Mouse (Mus musculus) midbrain, embryonic 16.5 days (tissue): ENCODE measurements around the gene Mkrn2os. TPM values are rescaled to one million over a fixed set of nuclear protein-coding genes. Genes with fewer than 3 reads are reported as not detected.

Experiments
- ATAC-seq: fragments of 200-750 bp; cut with Nextera tagmentation; 2 replicates; pipeline ENCODE4 v1.8.0; 2017; ENCODE audit warnings: moderate TSS enrichment
- H3K27ac ChIP-seq: fragments of 300-500 bp; sonication (generic); 2 replicates; pipeline ENCODE4 v1.5.1; 2014; ENCODE audit warnings: mild to moderate bottlenecking, low read length, mixed read lengths
- H3K27me3 ChIP-seq: fragments of 300-500 bp; sonication (generic); 2 replicates; pipeline ENCODE4 v1.6.1; 2014; ENCODE audit warnings: low read depth, low read length, mixed read lengths; ENCODE audit not compliant: control insufficient read depth, insufficient read depth
- H3K36me3 ChIP-seq: fragments of 300-500 bp; sonication (generic); 2 replicates; pipeline ENCODE4 v1.6.1; 2014; ENCODE audit warnings: mild to moderate bottlenecking, low read length, moderate library complexity, mixed read lengths; ENCODE audit not compliant: control insufficient read depth, insufficient read depth
- H3K4me1 ChIP-seq: fragments of 300-500 bp; sonication (generic); 2 replicates; pipeline ENCODE4 v1.6.1; 2014; ENCODE audit warnings: mild to moderate bottlenecking, low read length, mixed read lengths; ENCODE audit not compliant: control insufficient read depth, insufficient read depth
- H3K4me2 ChIP-seq: fragments of 300-500 bp; sonication (generic); 2 replicates; pipeline ENCODE4 v1.6.1; 2014; ENCODE audit warnings: mild to moderate bottlenecking, low read length, mixed read lengths
- H3K4me3 ChIP-seq: fragments of 300-500 bp; sonication (generic); 2 replicates; pipeline ENCODE4 v1.5.1; 2014; ENCODE audit warnings: low read depth, mild to moderate bottlenecking, low read length, moderate library complexity, mixed read lengths
- H3K9ac ChIP-seq: fragments of 300-500 bp; sonication (generic); 2 replicates; pipeline ENCODE4 v1.6.1; 2014; ENCODE audit warnings: low read depth, low read length, mixed read lengths
- H3K9me3 ChIP-seq: fragments of 300-500 bp; sonication (generic); replicated peaks from 2 replicates; pipeline ENCODE4 v1.6.1; 2014; ENCODE audit warnings: mild to moderate bottlenecking, low read length, mixed read lengths; ENCODE audit not compliant: control insufficient read depth, poor library complexity, severe bottlenecking
- WGBS: fragments of 180-500 bp; shearing (Covaris S2); extraction: QIAGEN DNeasy Blood & Tissue Kit; methylation state at CpG from one replicate; pipeline ENCODE4 v1.1.7; 2014; 5-methylcytosine and 5-hydroxymethylcytosine counted together
- polyA plus RNA-seq: library from polyadenylated mRNA; unstranded; fragments of >200 nt; fragmentation: Nextera tagmentation; extraction: Ambion mirVana; gene quantifications from 2 replicates; pipeline ENCODE4 v1.2.1, GENCODE M21; 2015

Mkrn2os gene
- polyA plus RNA-seq, 1 experiment from 2014 or later: 0.46 TPM

DNA sequence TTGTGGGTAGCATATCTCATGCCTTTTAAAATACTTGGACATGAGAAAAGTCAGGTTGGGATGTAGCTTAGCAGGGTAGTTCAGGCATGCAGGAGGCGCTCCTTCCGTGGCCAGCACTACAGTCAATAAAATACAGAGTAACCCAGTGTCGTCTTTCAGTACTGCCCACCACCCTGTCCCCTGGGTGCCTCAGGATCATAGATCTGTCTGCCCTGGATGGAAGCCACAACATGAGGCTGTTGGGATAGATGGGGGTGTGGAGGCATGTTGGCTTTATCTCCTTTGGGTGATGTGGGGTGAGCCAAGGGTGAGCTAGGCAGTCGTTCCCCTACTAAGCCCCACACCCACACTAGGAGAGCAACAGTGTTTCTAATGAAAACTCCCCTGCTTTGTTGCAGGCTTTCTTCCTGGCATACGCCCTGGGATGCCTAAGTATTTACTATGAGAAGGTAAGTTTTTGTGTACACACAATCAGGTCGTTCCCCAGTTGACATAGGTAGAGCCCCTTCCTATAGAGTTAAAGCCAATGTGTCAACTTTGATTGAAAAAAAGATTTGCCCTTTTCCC, 26.8 kb downstream of the Mkrn2os start:
- Histone ChIP-seq H3K27ac (no peak overlapping the region), H3K27me3 (no peaks in the 10 kb centered on the region), H3K9me3 (no peaks in the 10 kb centered on the region), H3K4me1 (no peaks in the 10 kb centered on the region), H3K9ac (no peak overlapping the region), H3K4me3 (no peak overlapping the region), H3K4me2 (no peak overlapping the region), H3K36me3 (peaks cover 39% of the 10 kb centered on the region)
- WGBS: 94% methylated on average over 6 of the region's 6 CpGs
- no peak for ATAC-seq

DNA sequence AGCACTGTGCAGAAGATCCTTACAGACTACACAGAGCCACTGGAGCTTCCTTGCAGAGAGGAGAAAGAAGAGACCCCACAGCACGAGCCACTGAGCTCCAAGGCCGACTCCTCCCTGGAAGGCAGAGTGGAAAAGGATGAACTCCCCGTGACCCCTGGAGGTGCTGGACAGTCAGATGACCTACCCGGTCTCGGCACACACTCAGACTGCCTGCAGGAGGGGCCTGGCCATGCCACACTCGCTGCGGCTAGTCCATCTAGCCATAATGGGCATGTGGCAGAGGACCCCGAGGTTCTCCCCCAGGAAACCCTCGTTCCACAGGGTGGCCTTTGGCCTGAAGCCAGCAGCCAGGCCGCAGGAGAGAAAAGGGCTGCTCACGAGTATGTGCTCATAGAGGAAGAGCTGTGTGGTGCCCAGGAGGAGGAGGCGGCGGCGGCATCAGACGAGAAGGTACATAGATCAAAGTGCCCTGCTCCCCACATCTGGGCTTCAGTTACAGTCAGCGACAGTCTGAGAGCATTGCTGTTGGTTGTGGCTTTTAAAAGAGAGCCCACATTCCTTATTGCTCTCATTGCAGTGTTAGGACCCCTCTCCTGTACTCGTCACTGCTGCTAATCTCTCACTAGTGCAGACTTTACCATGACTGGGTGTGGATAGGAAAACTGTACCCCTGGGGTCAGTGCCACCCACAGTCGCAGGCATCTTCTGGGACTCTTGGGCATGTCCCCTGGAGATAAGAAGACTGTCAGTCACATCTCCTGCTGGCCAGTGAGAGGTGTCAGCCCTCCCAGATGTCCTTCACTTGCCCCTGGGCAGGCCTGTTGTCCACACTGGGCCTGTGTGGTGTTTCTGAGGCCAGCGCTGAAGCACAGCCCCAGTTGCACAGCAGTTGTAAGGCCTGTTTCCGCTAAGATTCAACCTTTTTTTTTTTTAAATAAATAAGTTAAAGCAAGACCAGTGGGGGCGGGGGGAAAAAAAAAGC, 32.4 kb downstream of the Mkrn2os start:
- Histone ChIP-seq H3K9me3 (no peaks in the 10 kb centered on the region), H3K4me2 (no peak overlapping the region), H3K27me3 (no peaks in the 10 kb centered on the region), H3K9ac (no peak overlapping the region), H3K4me3 (no peak overlapping the region), H3K4me1 (no peaks in the 10 kb centered on the region), H3K36me3 (peaks cover 32% of the 10 kb centered on the region), H3K27ac (no peak overlapping the region)
- no peak for ATAC-seq
- WGBS: 88% methylated on average over 21 of the region's 21 CpGs

DNA sequence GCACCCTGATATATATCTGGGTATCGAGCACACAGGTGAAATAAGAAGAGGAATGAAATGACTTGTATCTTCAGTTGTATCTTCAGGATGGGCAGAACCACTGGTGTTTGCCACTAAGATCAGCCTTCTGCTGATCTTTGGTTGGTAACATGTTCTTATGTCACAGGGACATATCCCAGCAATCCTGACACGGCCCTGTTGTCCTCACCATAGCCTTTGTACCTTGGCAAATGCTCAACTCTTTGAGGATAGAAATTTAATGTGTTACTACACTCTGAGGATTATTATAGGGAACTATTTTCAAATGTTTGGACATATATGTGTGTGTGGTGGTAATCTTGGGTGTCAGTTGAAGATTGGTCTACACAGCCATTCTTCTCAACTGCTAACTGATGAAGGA, 34.2 kb downstream of the Mkrn2os start:
- 97% methylated on average over 2 of the region's 2 CpGs for WGBS

DNA sequence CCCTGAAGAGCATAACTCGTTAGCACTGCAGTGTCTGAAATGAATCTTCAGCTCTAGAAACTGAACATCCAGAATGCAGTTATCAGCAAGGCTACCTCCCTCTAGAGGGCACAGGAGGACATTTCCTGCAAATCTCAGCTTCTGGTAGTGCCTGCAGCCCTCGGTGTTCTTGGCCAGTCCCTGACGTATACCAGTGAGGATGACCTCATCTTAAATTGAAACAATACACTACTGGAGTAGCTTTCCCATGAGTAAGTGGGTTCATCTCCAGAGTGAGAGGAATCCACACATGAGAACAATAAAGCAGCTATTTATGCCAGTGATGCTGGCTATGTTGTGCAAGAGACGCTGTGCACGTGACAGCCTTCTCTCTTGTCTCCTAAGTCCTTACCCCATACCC, 36.9 kb downstream of the Mkrn2os start:
- no peak overlapping the region for H3K4me3 ChIP-seq
- H3K27me3 ChIP-seq: no peaks in the 10 kb centered on the region
- no peak overlapping the region for H3K4me2 ChIP-seq
- ATAC-seq: no peak
- H3K4me1 ChIP-seq: no peaks in the 10 kb centered on the region
- H3K9me3 ChIP-seq: no peaks in the 10 kb centered on the region
- peaks cover 32% of the 10 kb centered on the region for H3K36me3 ChIP-seq
- no peak overlapping the region for H3K27ac ChIP-seq
- H3K9ac ChIP-seq: no peak overlapping the region
- WGBS: 82% methylated on average over 5 of the region's 5 CpGs

More for the DNA sequence above, 34.2 kb downstream of the Mkrn2os start:
- Histone ChIP-seq H3K36me3 (peaks cover 37% of the 10 kb centered on the region), H3K4me2 (no peak overlapping the region), H3K27me3 (no peaks in the 10 kb centered on the region), H3K4me1 (no peaks in the 10 kb centered on the region), H3K27ac (no peak overlapping the region), H3K9ac (no peak overlapping the region), H3K9me3 (no peaks in the 10 kb centered on the region), H3K4me3 (no peak overlapping the region)
- no peak for ATAC-seq

DNA sequence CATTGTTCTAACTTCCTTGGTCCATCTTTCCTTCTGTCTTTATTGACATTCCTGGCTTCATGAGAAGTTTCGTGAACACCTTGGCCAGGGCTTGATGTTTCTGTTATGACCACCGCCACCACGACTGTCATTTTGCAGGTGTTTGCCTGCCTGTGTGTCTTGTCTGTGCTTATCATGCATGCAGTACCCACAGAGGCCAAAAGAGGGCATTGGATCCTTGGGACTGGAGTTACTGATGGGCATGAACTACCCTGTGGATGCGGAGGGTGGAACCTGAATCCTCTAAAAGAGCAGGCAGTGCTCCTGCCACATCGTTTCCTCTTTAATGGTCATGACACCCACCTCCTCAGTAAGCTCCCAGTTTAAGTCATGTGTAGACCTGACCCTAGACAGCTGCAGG, 46.1 kb downstream of the Mkrn2os start:
- H3K9ac ChIP-seq: no peak overlapping the region
- H3K36me3 ChIP-seq: peaks cover 4% of the 10 kb centered on the region; the same call in 1 of the 2 replicates
- WGBS: 90% methylated on average over 5 of the region's 5 CpGs
- no peaks in the 10 kb centered on the region for H3K9me3 ChIP-seq
- ATAC-seq: no peak
- no peak overlapping the region for H3K27ac ChIP-seq
- H3K4me1 ChIP-seq: peaks cover 5% of the 10 kb centered on the region
- no peak overlapping the region for H3K4me3 ChIP-seq
- no peaks in the 10 kb centered on the region for H3K27me3 ChIP-seq
- H3K4me2 ChIP-seq: no peak overlapping the region

DNA sequence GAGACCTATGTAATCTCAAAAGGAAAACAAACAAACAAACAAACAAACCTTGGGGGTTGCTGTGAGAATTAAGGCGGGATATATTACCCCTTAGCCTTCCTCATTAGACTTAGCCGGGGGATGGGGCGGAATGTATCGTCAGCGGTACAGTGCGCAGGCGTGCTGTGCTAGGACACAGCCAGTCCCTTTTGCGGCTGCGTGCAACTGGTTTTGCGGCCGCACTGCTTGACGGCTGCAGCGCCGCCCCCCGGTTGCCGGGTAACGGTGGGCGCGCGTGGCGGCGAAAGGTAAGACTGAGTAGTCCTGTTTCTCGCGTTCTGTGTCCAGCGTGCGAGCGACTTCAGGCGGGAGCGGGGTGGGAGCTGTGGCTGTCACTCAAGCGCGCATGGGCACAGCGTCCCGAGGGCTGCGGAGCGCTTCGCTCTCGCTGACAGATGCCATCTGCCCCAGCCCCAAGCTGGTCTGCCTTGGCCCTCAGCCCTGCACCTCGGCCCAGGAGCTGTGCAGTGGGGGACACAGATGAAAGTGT, 47.9 kb downstream of the Mkrn2os start, which contains the start of gene Tsen2:
Tsen2 (plus strand) TSS at position 223 of the 529 bp plus-strand sequence.
- peak within 1 kb of the TSS; percentile 44 for H3K4me3 ChIP-seq
- H3K4me1 ChIP-seq: peaks cover 5% of the 10 kb centered on the region
- peak within 1 kb of the TSS; percentile 64 for H3K4me2 ChIP-seq
- peaks cover under 1% of the 10 kb centered on the region; the same call in 1 of the 2 replicates for H3K36me3 ChIP-seq
- peak; percentile 95 for ATAC-seq
- H3K27ac ChIP-seq: peak within 1 kb of the TSS; percentile 81
- under 1% methylated on average over 33 of the region's 38 CpGs for WGBS
- H3K27me3 ChIP-seq: no peaks in the 10 kb centered on the region
- peak within 1 kb of the TSS; percentile 69 for H3K9ac ChIP-seq
- H3K9me3 ChIP-seq: no peaks in the 10 kb centered on the region

DNA sequence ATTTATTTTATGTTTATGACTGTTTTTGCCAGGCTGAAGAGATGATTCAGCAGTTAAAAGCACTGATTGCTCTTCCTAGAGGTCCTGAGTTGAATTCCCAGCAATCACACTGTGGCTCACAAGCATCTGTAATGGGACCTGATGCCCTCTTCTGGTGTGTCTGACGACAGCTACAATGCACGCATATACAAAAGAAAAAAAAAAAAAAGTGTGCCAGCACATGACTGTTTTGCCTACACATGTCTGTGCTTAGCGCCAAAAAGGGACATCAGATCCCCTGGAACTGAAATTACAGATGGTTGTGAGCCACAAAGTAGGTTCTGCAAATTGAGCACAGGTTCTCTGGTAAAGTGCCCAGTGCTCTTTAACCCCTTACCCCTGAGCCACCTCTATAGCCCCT, 50.0 kb downstream of the Mkrn2os start:
- Histone ChIP-seq H3K27me3 (no peaks in the 10 kb centered on the region), H3K4me3 (no peak overlapping the region), H3K27ac (no peak overlapping the region), H3K9ac (no peak overlapping the region), H3K4me2 (no peak overlapping the region), H3K9me3 (no peaks in the 10 kb centered on the region), H3K36me3 (no peaks in the 10 kb centered on the region), H3K4me1 (peaks cover 8% of the 10 kb centered on the region)
- no peak for ATAC-seq
- WGBS: 56% methylated on average over 3 of the region's 3 CpGs

DNA sequence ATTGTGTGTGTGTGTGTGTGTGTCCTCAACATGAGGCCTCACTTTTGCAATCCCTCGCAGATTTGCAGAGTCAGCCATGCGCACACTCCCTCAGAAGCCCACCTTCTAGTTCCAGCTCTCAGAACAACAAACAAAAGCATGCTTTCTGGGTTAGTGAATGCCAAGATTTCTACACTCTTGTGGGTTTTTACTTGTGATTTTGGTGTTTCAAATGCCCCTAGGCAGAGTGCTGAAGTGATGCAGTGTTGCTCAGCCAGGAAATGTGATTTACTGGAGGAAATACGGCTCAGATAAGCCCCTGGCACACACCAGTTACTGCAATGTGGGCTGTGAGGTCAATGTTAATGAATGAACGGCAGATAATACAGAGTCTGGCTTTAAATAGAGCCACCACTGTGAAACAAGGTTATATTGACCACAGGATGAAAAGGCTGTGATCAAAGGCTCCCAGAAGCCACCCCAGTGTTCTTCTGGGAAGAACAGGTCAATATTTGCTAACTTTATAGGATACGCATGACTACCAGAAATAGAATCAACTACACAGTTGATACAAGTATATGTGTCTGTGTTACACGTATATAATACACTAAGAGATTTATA, 50.6 kb downstream of the Mkrn2os start:
- H3K4me1 ChIP-seq: peaks cover 8% of the 10 kb centered on the region
- H3K36me3 ChIP-seq: no peaks in the 10 kb centered on the region
- no peak overlapping the region for H3K9ac ChIP-seq
- no peak overlapping the region for H3K4me3 ChIP-seq
- peak overlapping the region; percentile 14; the same call in 1 of the 2 replicates for H3K27ac ChIP-seq
- ATAC-seq: no peak
- H3K9me3 ChIP-seq: no peaks in the 10 kb centered on the region
- no peak overlapping the region for H3K4me2 ChIP-seq
- H3K27me3 ChIP-seq: no peaks in the 10 kb centered on the region
- 50% methylated on average over 6 of the region's 6 CpGs for WGBS
